Mouse (Mus musculus): ENCODE results near the gene Dnah1.

DNA sequence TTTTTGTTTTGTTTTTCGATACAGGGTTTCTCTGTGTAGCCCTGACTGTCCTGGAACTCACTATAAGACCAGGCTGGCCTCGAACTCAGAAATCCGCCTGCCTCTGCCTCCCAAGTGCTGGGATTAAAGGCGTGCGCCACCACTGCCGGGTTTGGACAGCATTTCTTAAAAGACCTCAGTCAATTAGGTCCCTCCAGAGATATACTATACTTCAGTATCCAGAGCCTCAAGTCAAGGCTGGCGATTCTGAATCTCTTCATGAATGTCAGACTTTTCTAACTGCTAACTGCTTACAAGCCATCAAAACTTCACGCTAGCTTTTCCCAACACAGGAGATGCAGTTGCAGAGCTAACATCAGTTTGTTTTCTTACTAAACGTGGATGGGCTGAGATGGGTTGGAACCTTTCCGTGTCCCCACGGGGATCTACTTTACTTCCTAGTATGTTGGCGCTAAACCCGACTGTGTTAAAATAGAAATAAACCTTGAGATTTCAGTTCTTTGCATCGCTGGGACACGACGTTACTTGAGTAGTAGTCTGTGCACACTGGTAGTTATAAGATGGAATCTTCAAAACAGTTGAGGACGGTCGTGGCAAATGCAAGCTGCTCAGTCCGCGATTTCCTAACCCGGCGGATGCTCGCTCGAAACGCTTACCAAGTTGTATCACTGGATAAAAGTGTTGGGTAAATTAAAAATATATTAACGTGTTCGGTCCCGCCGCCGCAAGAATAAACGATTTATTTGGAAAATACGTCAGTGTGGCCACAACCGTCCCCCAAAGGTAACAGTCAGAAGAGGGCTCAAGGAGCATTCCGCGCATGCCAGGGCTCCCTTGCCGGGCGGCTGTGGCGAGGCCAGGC, 73.2 kb downstream of the Dnah1 start:
- TF ChIP-seq CTCF (IDR thresholded peaks at IDR 0.05; ENCODE audit: low read depth) (no peak), EP300 (optimal IDR thresholded peaks at IDR 0.05) (no peak)

All from stomach, postnatal 0 days (tissue).